Mouse (Mus musculus) hindlimb bud, embryonic 11.5 days (tissue): ENCODE data around the gene Cnr2.
"Not testable (repeated sequence)": the region's sequence is repeated elsewhere in the genome, so short reads cannot be mapped to it uniquely, and the experiment has no call there.

Experiments used
- DNase-seq: peaks from one replicate; pipeline ENCODE4 v3.0.0-alpha.2; 2012; ENCODE audit warnings: low read depth, low spot score; ENCODE audit errors: extremely low spot score

Cnr2 gene

GRCm38 (mm10) chr4:135930239-135930638, 35.0 kb downstream of the Cnr2 start:
- no peak for DNase-seq

GRCm38 (mm10) chr4:135931832-135932231, 36.6 kb downstream of the Cnr2 start:
- DNase-seq = no peak

GRCm38 (mm10) chr4:135934708-135935500, 39.7 kb downstream of the Cnr2 start:
- DNase-seq = no peak

- no peak for DNase-seq
These were observed 40.3 kb downstream of the Cnr2 start for GRCm38 (mm10) chr4:135935502-135935901.

- DNase-seq = no peak
These were observed 43.7 kb downstream of the Cnr2 start for GRCm38 (mm10) chr4:135938858-135939257.

- not testable (repeated sequence) for DNase-seq
These were observed 45.8 kb downstream of the Cnr2 start for GRCm38 (mm10) chr4:135941026-135941425.

- DNase-seq = no peak
These were observed 47.0 kb downstream of the Cnr2 start for GRCm38 (mm10) chr4:135942193-135942592.

- no peak for DNase-seq
These were observed 48.2 kb downstream of the Cnr2 start for GRCm38 (mm10) chr4:135943389-135943788.

- DNase-seq = no peak
These were observed 50.5 kb downstream of the Cnr2 start for GRCm38 (mm10) chr4:135945706-135946105.

GRCm38 (mm10) chr4:135946278-135946658, 51.1 kb downstream of the Cnr2 start, which contains the start of gene Hmgcl:
Gene Hmgcl, plus strand, starts transcription at chr4:135946448.
- DNase-seq = peak; percentile 71

GRCm38 (mm10) chr4:135946659-135947301, 51.6 kb downstream of the Cnr2 start:
- no peak for DNase-seq

- DNase-seq = no peak
These were observed 52.9 kb downstream of the Cnr2 start for GRCm38 (mm10) chr4:135948142-135948541.

GRCm38 (mm10) chr4:135949475-135949874, 54.3 kb downstream of the Cnr2 start:
- DNase-seq = no peak

- no peak for DNase-seq
These were observed 54.7 kb downstream of the Cnr2 start for GRCm38 (mm10) chr4:135949911-135950310.

- no peak for DNase-seq
These were observed 55.2 kb downstream of the Cnr2 start for GRCm38 (mm10) chr4:135950365-135950764.

GRCm38 (mm10) chr4:135951505-135951904, 56.3 kb downstream of the Cnr2 start:
- no peak for DNase-seq

- no peak for DNase-seq
These were observed 58.0 kb downstream of the Cnr2 start for GRCm38 (mm10) chr4:135953179-135953578.

GRCm38 (mm10) chr4:135954241-135954640, 59.0 kb downstream of the Cnr2 start:
- DNase-seq = no peak

- no peak for DNase-seq
These were observed 60.7 kb downstream of the Cnr2 start for GRCm38 (mm10) chr4:135955886-135956285.

- DNase-seq = no peak
These were observed 63.2 kb downstream of the Cnr2 start for GRCm38 (mm10) chr4:135958354-135958753.

GRCm38 (mm10) chr4:135960717-135961116, 65.5 kb downstream of the Cnr2 start:
- DNase-seq = no peak

- no peak for DNase-seq
These were observed 66.5 kb downstream of the Cnr2 start for GRCm38 (mm10) chr4:135961709-135962108.
